Mouse (Mus musculus) forebrain, embryonic 14.5 days (tissue): ENCODE measurements around the gene Wfs1. TPM values are rescaled to one million over a fixed set of nuclear protein-coding genes. Genes with fewer than 3 reads are reported as not detected.

Source experiments
- ATAC-seq: fragments of 200-750 bp; cut with Nextera tagmentation; 2 replicates; pipeline ENCODE4 v1.8.0; 2017; ENCODE audit warnings: mild to moderate bottlenecking, moderate library complexity
- DNase-seq: peaks from one replicate; pipeline ENCODE4 v3.0.0-alpha.2; 2015; ENCODE audit warnings: low spot score
- H3K27ac ChIP-seq: fragments of 300-500 bp; sonication (generic); 2 replicates; pipeline ENCODE4 v1.5.1; 2014; ENCODE audit warnings: low read depth, mild to moderate bottlenecking, control low read depth, low read length, moderate library complexity
- H3K27me3 ChIP-seq: fragments of 300-500 bp; sonication (generic); replicated peaks from 2 replicates; pipeline ENCODE4 v1.6.1; 2014; ENCODE audit warnings: low read length, control low read depth, mixed read lengths; ENCODE audit not compliant: control insufficient read depth, insufficient read depth
- H3K36me3 ChIP-seq: fragments of 300-500 bp; sonication (generic); 2 replicates; pipeline ENCODE4 v1.6.1; 2014; ENCODE audit warnings: low read length, control low read depth; ENCODE audit not compliant: control insufficient read depth, insufficient read depth
- H3K4me1 ChIP-seq: fragments of 300-500 bp; sonication (generic); 2 replicates; pipeline ENCODE4 v1.6.1; 2014; ENCODE audit warnings: antibody characterized with exemption, low read length, control low read depth; ENCODE audit not compliant: control insufficient read depth, insufficient read depth
- H3K4me2 ChIP-seq: fragments of 300-500 bp; sonication (generic); 2 replicates; pipeline ENCODE4 v1.6.1; 2014; ENCODE audit warnings: mild to moderate bottlenecking, control low read depth, low read length
- H3K4me3 ChIP-seq: fragments of 300-500 bp; sonication (generic); 2 replicates; pipeline ENCODE4 v1.5.1; 2014; ENCODE audit warnings: low read depth, low read length, control low read depth
- H3K9ac ChIP-seq: fragments of 300-500 bp; sonication (generic); 2 replicates; pipeline ENCODE4 v1.6.1; 2014; ENCODE audit warnings: mild to moderate bottlenecking, low read length, control low read depth, moderate library complexity
- H3K9me3 ChIP-seq: fragments of 300-500 bp; sonication (generic); replicated peaks from 2 replicates; pipeline ENCODE4 v1.6.1; 2016; ENCODE audit warnings: low read length, control low read depth, mixed read lengths; ENCODE audit not compliant: control insufficient read depth
- WGBS: fragments of 180-500 bp; shearing (Covaris S2); extraction: QIAGEN DNeasy Blood & Tissue Kit; methylation state at CpG from one replicate; pipeline ENCODE4 v1.1.7; 2014; 5-methylcytosine and 5-hydroxymethylcytosine counted together
- polyA plus RNA-seq: library from polyadenylated mRNA; unstranded; fragments of >200 nt; fragmentation: Nextera tagmentation; extraction: Ambion mirVana; gene quantifications from 2 replicates; pipeline ENCODE4 v1.2.1, GENCODE M21; 2014

Gene Wfs1
- polyA plus RNA-seq, 1 experiment from 2014 or later: 3.7 TPM

GRCm38 (mm10) chr5:36990631-36991350 is 1.8 kb upstream of the Wfs1 start:
- no peak overlapping the region for H3K4me2 ChIP-seq
- H3K27me3 ChIP-seq: no peaks in the 10 kb centered on the region
- H3K4me3 ChIP-seq: no peak overlapping the region
- DNase-seq (no peak), ATAC-seq (no peak)
- WGBS: 84% methylated on average over 3 of the region's 3 CpGs
- no peak overlapping the region for H3K27ac ChIP-seq
- no peak overlapping the region for H3K9ac ChIP-seq
- no peaks in the 10 kb centered on the region for H3K9me3 ChIP-seq
- H3K4me1 ChIP-seq: peaks cover 4% of the 10 kb centered on the region
- no peaks in the 10 kb centered on the region for H3K36me3 ChIP-seq

GRCm38 (mm10) chr5:36990196-36990595 is 1.2 kb upstream of the Wfs1 start:
- ATAC-seq: no peak
- no peaks in the 10 kb centered on the region for H3K36me3 ChIP-seq
- H3K4me2 ChIP-seq: no peak overlapping the region
- WGBS: 23% methylated on average over 3 of the region's 3 CpGs
- peak; percentile 55 for DNase-seq
- H3K4me1 ChIP-seq: peaks cover 4% of the 10 kb centered on the region
- no peak overlapping the region for H3K4me3 ChIP-seq
- H3K27ac ChIP-seq: no peak overlapping the region
- no peak overlapping the region for H3K9ac ChIP-seq
- H3K9me3 ChIP-seq: no peaks in the 10 kb centered on the region
- H3K27me3 ChIP-seq: no peaks in the 10 kb centered on the region

DNA sequence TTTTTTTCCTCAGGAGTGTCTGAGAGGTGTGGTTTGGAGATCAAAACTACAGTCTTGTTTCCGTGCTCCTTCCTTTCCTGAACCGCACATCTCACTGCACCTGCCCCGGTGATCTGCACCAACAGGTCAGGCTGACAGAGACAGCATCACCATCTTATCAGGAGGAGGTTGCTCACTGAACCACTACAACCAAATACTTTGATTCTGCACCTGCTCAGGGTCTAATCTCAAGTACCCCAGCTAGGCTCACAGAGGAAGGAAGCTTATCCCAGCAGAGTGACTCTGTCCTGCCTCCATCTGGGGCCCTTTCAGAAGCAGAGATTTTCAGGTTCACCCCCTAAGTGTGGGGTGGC is 596 bp upstream of the Wfs1 start:
- H3K9ac ChIP-seq: no peak overlapping the region
- no peaks in the 10 kb centered on the region for H3K9me3 ChIP-seq
- H3K4me2 ChIP-seq: peak overlapping the region; percentile 95
- H3K27me3 ChIP-seq: no peaks in the 10 kb centered on the region
- H3K36me3 ChIP-seq: no peaks in the 10 kb centered on the region
- H3K4me3 ChIP-seq: peak overlapping the region; percentile 63; the same call in 1 of the 2 replicates
- no peak for ATAC-seq
- peaks cover 4% of the 10 kb centered on the region for H3K4me1 ChIP-seq
- no peak overlapping the region for H3K27ac ChIP-seq
- WGBS: 10% methylated on average over 3 of the region's 3 CpGs
- no peak for DNase-seq

DNA sequence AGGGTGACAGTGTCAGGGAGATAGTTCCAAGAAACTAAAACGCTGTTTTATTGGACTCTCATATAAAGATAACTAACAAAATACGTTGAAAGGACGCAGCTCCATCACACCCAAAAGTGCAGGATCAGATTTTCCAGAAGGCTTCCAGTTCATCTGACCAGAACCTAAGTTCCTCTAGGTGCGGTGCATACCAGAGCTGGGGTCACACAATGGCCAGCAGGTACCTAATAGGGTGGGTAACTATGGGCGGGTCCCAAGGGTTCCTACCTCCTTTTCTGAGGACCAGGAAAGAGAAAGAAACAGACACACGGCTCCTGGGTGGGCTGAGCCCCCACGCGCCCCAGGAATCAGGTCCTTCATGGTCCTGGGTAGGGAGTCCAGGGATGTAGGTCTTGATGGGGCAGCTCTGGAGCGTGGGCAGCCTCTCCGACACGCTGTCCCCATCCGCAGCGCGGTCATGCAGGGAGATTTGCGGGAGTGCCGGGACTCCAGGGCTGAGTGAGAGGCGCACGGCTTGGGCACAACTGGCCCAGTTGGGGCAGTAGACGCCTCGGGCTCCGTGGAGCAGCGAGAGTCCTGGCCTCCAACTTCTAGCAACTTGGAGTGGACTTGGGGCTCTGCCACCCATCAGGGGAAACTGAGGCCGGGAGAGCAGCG is 753 bp downstream of the Wfs1 start:
- no peak overlapping the region for H3K27ac ChIP-seq
- H3K4me2 ChIP-seq: peak overlapping the region; percentile 95
- no peaks in the 10 kb centered on the region for H3K27me3 ChIP-seq
- peak overlapping the region; percentile 69 for H3K9ac ChIP-seq
- WGBS: 9% methylated on average over 24 of the region's 24 CpGs
- peak overlapping the region; percentile 63 for H3K4me3 ChIP-seq
- no peaks in the 10 kb centered on the region for H3K9me3 ChIP-seq
- peaks cover 4% of the 10 kb centered on the region for H3K4me1 ChIP-seq
- no peaks in the 10 kb centered on the region for H3K36me3 ChIP-seq
- DNase-seq (peak; percentile 5), ATAC-seq (peak; percentile 47)

GRCm38 (mm10) chr5:36986617-36987016 is 2.4 kb downstream of the Wfs1 start:
- ATAC-seq (no peak), DNase-seq (no peak)
- Histone ChIP-seq H3K9me3 (no peaks in the 10 kb centered on the region), H3K4me3 (no peak overlapping the region), H3K27ac (no peak overlapping the region), H3K9ac (no peak overlapping the region), H3K4me1 (peaks cover 4% of the 10 kb centered on the region), H3K4me2 (no peak overlapping the region), H3K27me3 (no peaks in the 10 kb centered on the region), H3K36me3 (no peaks in the 10 kb centered on the region)
- 86% methylated on average over 1 of the region's 1 CpGs for WGBS

- Histone ChIP-seq H3K9ac (no peak overlapping the region), H3K4me2 (no peak overlapping the region), H3K4me1 (no peaks in the 10 kb centered on the region), H3K36me3 (no peaks in the 10 kb centered on the region), H3K27me3 (no peaks in the 10 kb centered on the region), H3K9me3 (no peaks in the 10 kb centered on the region), H3K27ac (no peak overlapping the region), H3K4me3 (no peak overlapping the region)
- no peak for DNase-seq
- no peak for ATAC-seq
- WGBS: 50% methylated on average over 4 of the region's 4 CpGs
These were observed 6.7 kb downstream of the Wfs1 start for GRCm38 (mm10) chr5:36982271-36982670.

GRCm38 (mm10) chr5:36979631-36980030 is 9.4 kb downstream of the Wfs1 start:
- WGBS: 91% methylated on average over 7 of the region's 7 CpGs
- no peaks in the 10 kb centered on the region for H3K27me3 ChIP-seq
- H3K9me3 ChIP-seq: no peaks in the 10 kb centered on the region
- H3K4me2 ChIP-seq: no peak overlapping the region
- no peak overlapping the region for H3K4me3 ChIP-seq
- no peaks in the 10 kb centered on the region for H3K36me3 ChIP-seq
- H3K4me1 ChIP-seq: no peaks in the 10 kb centered on the region
- H3K27ac ChIP-seq: no peak overlapping the region
- ATAC-seq: no peak
- no peak for DNase-seq
- no peak overlapping the region for H3K9ac ChIP-seq

- no peak for ATAC-seq
- H3K9ac ChIP-seq: no peak overlapping the region
- no peaks in the 10 kb centered on the region for H3K9me3 ChIP-seq
- no peaks in the 10 kb centered on the region for H3K36me3 ChIP-seq
- no peak overlapping the region for H3K4me3 ChIP-seq
- H3K4me2 ChIP-seq: no peak overlapping the region
- no peak overlapping the region for H3K27ac ChIP-seq
- no peaks in the 10 kb centered on the region for H3K27me3 ChIP-seq
- 80% methylated on average over 8 of the region's 8 CpGs for WGBS
- no peaks in the 10 kb centered on the region for H3K4me1 ChIP-seq
- no peak for DNase-seq
These were observed 10.0 kb downstream of the Wfs1 start for GRCm38 (mm10) chr5:36979001-36979400.

DNA sequence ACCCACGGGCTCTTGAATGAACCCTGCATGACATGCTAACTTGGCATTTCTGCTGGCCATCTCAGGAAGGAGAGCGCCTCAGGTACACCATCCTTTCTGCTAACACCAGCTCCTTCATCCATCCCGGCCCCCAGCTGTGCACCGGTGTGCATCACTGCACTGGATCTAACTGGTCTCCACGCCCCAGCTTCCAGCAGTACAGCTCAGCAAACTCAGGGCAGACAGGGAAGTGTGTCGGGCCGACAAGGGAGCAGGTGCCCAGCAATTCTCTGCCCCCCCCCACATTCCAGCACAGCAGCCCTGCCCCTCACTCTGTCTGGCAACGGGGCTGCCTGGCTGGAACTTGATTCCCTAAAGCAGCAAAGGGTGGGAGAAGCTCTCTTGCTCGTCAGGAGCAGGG is 11.2 kb downstream of the Wfs1 start:
- H3K4me1 ChIP-seq: no peaks in the 10 kb centered on the region
- ATAC-seq (no peak), DNase-seq (no peak)
- no peak overlapping the region for H3K4me3 ChIP-seq
- H3K9me3 ChIP-seq: no peaks in the 10 kb centered on the region
- 71% methylated on average over 9 of the region's 9 CpGs for whole genome bisulfite sequencing
- no peaks in the 10 kb centered on the region for H3K27me3 ChIP-seq
- H3K36me3 ChIP-seq: no peaks in the 10 kb centered on the region
- no peak overlapping the region for H3K9ac ChIP-seq
- H3K4me2 ChIP-seq: no peak overlapping the region
- no peak overlapping the region for H3K27ac ChIP-seq
